Mouse (Mus musculus) erythroblast, embryonic 14.5 days (primary cell): ENCODE measurements around the gene Iqschfp.

Source experiments
- GATA1 ChIP-seq: IDR thresholded peaks from 2 replicates; pipeline ENCODE4 v1.6.1; 2012; ENCODE audit warnings: low read length, inconsistent platforms, mixed read lengths
- TAL1 ChIP-seq: IDR thresholded peaks from 3 replicates; pipeline ENCODE4 v1.6.1; 2012; ENCODE audit warnings: low read length, inconsistent platforms, mixed read lengths

GRCm38 (mm10) chr3:68221452-68221851, 329.4 kb downstream of the Iqschfp start:
- TF ChIP-seq GATA1: no peak
- no peak for TF ChIP-seq TAL1
